Mouse (Mus musculus) stomach, embryonic 16.5 days (tissue): Measurements from ENCODE around the gene Pla2g4d. TPM values are rescaled to one million over a fixed set of nuclear protein-coding genes. Genes with fewer than 3 reads are reported as not detected.

ENCODE experiments used
- ATAC-seq: fragments of 200-750 bp; cut with Nextera tagmentation; 2 replicates; pipeline ENCODE4 v1.8.0; 2017; ENCODE audit warnings: moderate number of reproducible peaks, moderate TSS enrichment; ENCODE audit not compliant: insufficient read depth, low FRiP score
- H3K27ac ChIP-seq: fragments of 300-500 bp; sonication (generic); 2 replicates; pipeline ENCODE4 v1.5.1; 2014; ENCODE audit warnings: low read length
- H3K27me3 ChIP-seq: fragments of 300-500 bp; sonication (generic); 2 replicates; pipeline ENCODE4 v1.6.1; 2014; ENCODE audit warnings: low read length, control low read depth, mixed read lengths; ENCODE audit not compliant: control insufficient read depth, insufficient read depth
- H3K36me3 ChIP-seq: fragments of 300-500 bp; sonication (generic); 2 replicates; pipeline ENCODE4 v1.6.1; 2014; ENCODE audit warnings: low read length; ENCODE audit not compliant: control insufficient read depth, insufficient read depth
- H3K4me1 ChIP-seq: fragments of 300-500 bp; sonication (generic); 2 replicates; pipeline ENCODE4 v1.6.1; 2014; ENCODE audit warnings: low read length, control low read depth, mixed read lengths; ENCODE audit not compliant: control insufficient read depth, insufficient read depth
- H3K4me2 ChIP-seq: fragments of 300-500 bp; sonication (generic); 2 replicates; pipeline ENCODE4 v1.6.1; 2014; ENCODE audit warnings: low read depth, low read length, mixed read lengths
- H3K4me3 ChIP-seq: fragments of 300-500 bp; sonication (generic); replicated peaks from 2 replicates; pipeline ENCODE4 v1.5.1; 2014; ENCODE audit warnings: mild to moderate bottlenecking, low read length
- H3K9ac ChIP-seq: fragments of 300-500 bp; sonication (generic); 2 replicates; pipeline ENCODE4 v1.6.1; 2014; ENCODE audit warnings: low read length
- H3K9me3 ChIP-seq: fragments of 300-500 bp; sonication (generic); replicated peaks from 2 replicates; pipeline ENCODE4 v1.6.1; 2016; ENCODE audit warnings: low read length, control low read depth; ENCODE audit not compliant: control insufficient read depth
- WGBS: fragments of 180-500 bp; shearing (Covaris S2); extraction: QIAGEN DNeasy Blood & Tissue Kit; methylation state at CpG from one replicate; pipeline ENCODE4 v1.1.7; 2014; 5-methylcytosine and 5-hydroxymethylcytosine counted together
- polyA plus RNA-seq: library from polyadenylated mRNA; unstranded; fragments of >200 nt; fragmentation: Nextera tagmentation; extraction: Ambion mirVana; gene quantifications from 2 replicates; pipeline ENCODE4 v1.2.1, GENCODE M21; 2015

The Pla2g4d gene
- polyA plus RNA-seq, 1 experiment from 2014 or later, result 0.13 TPM

DNA sequence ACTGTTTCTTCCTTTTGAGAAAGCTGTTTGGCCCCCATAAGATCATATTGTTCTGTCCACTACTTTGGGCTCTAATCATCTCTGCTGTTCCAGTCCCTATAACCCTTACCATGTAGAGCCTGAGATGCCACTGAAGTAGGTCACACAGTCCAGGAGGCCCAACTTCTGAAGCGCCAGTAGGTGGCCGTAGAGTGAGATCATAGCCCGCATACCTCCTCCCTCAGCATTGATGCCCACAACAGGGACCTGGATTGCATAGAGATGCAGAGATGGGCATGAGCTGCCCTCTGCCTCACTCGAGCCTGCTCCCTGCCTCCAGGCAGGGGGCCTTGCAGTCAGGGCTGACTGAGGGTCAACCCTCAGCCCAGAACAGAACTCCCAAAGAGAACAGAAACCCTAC, 12.0 kb downstream of the Pla2g4d start:
- no peak for ATAC-seq
- WGBS, result 78% methylated on average over 4 of the region's 4 CpGs
- H3K36me3 ChIP-seq, result no peaks in the 10 kb centered on the region
- H3K27me3 ChIP-seq, result no peaks in the 10 kb centered on the region
- H3K9ac ChIP-seq, result no peak overlapping the region
- no peaks in the 10 kb centered on the region for H3K9me3 ChIP-seq
- no peak overlapping the region for H3K4me2 ChIP-seq
- no peak overlapping the region for H3K27ac ChIP-seq
- H3K4me3 ChIP-seq, result no peak overlapping the region
- no peaks in the 10 kb centered on the region for H3K4me1 ChIP-seq

DNA sequence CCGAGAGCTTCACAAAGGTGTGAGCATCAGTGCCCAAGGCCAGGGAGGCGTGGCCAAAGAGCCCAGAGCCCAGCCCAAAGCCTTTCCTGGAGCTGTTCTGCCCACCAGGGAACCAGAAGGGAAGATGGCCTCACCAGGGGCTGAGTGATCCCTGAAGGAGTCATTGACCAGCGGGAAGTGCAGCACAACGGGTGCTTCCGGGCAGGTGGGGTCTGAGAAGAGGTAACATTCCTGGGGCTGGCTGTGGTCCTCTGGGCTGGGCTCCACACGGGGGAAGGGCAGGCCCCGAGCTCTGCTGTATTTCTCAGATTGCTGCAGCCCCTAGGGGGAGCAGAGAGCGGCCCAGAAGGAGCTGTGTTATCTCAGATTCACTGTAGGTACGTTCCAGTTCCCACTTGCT, 20.4 kb downstream of the Pla2g4d start:
- WGBS, result 3% methylated on average over 9 of the region's 9 CpGs
- no peaks in the 10 kb centered on the region for H3K9me3 ChIP-seq
- H3K4me3 ChIP-seq, result no peak overlapping the region
- ATAC-seq, result peak; percentile 17; the same call in 1 of the 2 replicates
- no peaks in the 10 kb centered on the region for H3K4me1 ChIP-seq
- H3K27ac ChIP-seq, result no peak overlapping the region
- no peaks in the 10 kb centered on the region for H3K36me3 ChIP-seq
- H3K27me3 ChIP-seq, result no peaks in the 10 kb centered on the region; the same call in 1 of the 2 replicates
- H3K9ac ChIP-seq, result no peak overlapping the region
- H3K4me2 ChIP-seq, result 0 out of 2 replicates have a peak overlapping the region, but pooled peaks have one; percentile 2

DNA sequence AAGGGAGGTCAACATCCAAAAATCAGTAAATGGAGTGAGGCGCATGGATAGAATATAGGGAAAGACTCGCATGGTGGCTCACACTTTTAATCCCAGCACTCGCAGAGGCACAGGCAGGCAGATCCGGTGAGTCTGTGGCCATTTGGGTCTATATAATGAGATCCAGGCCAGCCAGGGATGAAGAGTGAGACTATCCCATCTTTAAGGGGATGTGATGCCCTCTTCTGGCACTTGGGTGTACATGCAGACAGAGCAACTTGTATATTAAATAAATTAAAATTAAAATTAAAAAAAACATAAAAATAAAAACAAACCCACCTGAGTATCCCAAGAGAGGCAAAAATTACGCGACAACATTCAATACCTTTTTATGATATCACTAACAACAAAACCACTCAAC, 23.5 kb downstream of the Pla2g4d start:
- no peaks in the 10 kb centered on the region; the same call in 1 of the 2 replicates for H3K27me3 ChIP-seq
- no peak overlapping the region for H3K4me3 ChIP-seq
- no peaks in the 10 kb centered on the region for H3K9me3 ChIP-seq
- no peak overlapping the region for H3K4me2 ChIP-seq
- H3K36me3 ChIP-seq, result no peaks in the 10 kb centered on the region
- no peak overlapping the region for H3K9ac ChIP-seq
- H3K27ac ChIP-seq, result no peak overlapping the region
- ATAC-seq, result no peak
- 70% methylated on average over 6 of the region's 6 CpGs for WGBS
- no peaks in the 10 kb centered on the region for H3K4me1 ChIP-seq

DNA sequence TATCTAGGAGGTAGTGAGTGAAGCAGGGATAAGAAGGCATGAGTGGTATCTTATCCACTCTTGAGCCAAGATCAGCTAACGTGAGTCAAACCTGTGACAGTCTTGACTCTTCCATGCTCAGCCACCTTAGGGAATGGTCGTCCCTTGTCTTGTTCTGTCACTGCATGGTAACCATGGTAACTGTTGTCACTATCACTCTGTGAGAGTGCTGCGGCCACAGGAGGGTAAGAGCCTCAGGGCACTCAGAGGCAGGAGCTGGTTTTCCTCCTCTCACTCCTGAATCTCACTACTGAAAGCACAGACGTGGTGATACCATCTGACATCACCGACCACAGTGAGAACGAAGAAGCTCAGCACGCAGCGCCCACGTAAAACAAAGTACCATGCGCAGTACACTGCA, 24.1 kb downstream of the Pla2g4d start:
- Histone ChIP-seq H3K9ac (no peak overlapping the region), H3K4me2 (no peak overlapping the region)
- ATAC-seq, result no peak

DNA sequence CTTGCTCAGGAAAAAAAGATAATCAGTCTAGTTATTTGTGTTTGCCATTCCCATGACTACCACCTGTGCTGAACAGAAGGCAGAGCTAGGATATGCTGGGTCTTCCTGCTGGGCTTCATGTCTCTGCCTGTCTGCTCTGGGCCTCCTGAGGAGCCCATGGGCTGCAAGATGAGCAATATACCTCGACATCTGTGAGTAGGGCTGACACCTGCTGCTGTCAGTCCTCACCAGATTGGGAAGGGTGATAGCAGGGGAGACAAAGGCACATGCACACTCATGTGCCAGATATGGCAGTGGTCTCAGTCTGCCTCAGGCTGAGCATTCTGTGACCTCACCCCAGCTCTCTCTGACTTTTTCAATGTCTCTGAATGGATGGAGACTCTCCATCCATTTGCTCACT, 26.1 kb downstream of the Pla2g4d start:
- H3K36me3 ChIP-seq, result no peaks in the 10 kb centered on the region
- no peak overlapping the region for H3K4me2 ChIP-seq
- no peak overlapping the region for H3K4me3 ChIP-seq
- H3K9ac ChIP-seq, result no peak overlapping the region
- H3K27ac ChIP-seq, result no peak overlapping the region
- no peaks in the 10 kb centered on the region for H3K9me3 ChIP-seq
- no peak for ATAC-seq
- no peaks in the 10 kb centered on the region for H3K27me3 ChIP-seq
- WGBS, result 47% methylated on average over 1 of the region's 1 CpGs
- H3K4me1 ChIP-seq, result no peaks in the 10 kb centered on the region

More for the DNA sequence above, 24.1 kb downstream of the Pla2g4d start:
- Histone ChIP-seq H3K27me3 (no peaks in the 10 kb centered on the region; the same call in 1 of the 2 replicates), H3K9me3 (no peaks in the 10 kb centered on the region), H3K36me3 (no peaks in the 10 kb centered on the region), H3K27ac (no peak overlapping the region), H3K4me1 (no peaks in the 10 kb centered on the region), H3K4me3 (no peak overlapping the region)
- 69% methylated on average over 10 of the region's 10 CpGs for WGBS

DNA sequence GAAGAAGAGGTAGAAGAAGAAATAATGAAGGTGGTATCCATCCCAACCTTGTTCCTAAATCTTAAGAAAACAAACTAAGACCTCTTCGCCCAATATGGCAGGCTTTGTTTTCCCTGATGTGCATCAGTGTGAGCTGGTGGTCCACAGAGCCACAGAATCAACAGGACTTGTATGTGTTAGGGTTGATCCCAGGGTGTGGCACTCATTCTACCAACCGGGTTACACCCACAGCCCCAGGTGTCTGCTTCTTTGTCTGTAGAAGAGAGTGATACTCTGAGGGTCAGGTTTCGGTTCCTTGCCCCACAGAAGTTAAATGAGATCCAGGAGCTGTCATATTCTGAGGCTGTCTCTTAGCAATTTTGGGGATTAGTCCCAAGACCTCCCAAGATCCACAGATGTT, 27.7 kb downstream of the Pla2g4d start:
- no peak overlapping the region for H3K4me2 ChIP-seq
- no peak overlapping the region for H3K4me3 ChIP-seq
- no peaks in the 10 kb centered on the region for H3K4me1 ChIP-seq
- 55% methylated on average over 3 of the region's 3 CpGs for WGBS
- H3K27me3 ChIP-seq, result no peaks in the 10 kb centered on the region
- no peaks in the 10 kb centered on the region for H3K9me3 ChIP-seq
- H3K9ac ChIP-seq, result no peak overlapping the region
- no peaks in the 10 kb centered on the region for H3K36me3 ChIP-seq
- H3K27ac ChIP-seq, result no peak overlapping the region
- ATAC-seq, result no peak

DNA sequence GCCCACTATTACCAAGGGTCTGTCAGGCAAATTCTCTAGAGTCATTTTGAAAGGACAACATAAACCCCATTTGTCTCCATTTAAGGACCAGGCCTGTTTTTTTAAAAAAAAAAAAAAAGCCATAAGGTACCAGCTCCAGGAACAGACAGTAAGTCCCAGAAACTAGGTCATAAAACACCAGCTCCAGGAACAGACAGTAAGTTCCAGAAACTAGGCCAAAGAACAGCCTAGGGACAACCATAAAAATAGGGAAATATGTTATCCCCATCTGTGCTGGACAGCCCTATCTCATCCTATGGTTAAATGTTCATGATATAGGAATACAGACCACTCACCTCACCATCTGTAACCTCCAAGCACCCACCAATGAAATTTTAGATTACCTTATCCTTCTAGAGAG, 32.7 kb downstream of the Pla2g4d start:
- no peaks in the 10 kb centered on the region for H3K36me3 ChIP-seq
- no peak overlapping the region for H3K4me3 ChIP-seq
- H3K27ac ChIP-seq, result no peak overlapping the region
- H3K4me2 ChIP-seq, result no peak overlapping the region
- H3K9ac ChIP-seq, result no peak overlapping the region
- ATAC-seq, result no peak
- H3K9me3 ChIP-seq, result no peaks in the 10 kb centered on the region
- no peaks in the 10 kb centered on the region for H3K27me3 ChIP-seq
- H3K4me1 ChIP-seq, result no peaks in the 10 kb centered on the region

DNA sequence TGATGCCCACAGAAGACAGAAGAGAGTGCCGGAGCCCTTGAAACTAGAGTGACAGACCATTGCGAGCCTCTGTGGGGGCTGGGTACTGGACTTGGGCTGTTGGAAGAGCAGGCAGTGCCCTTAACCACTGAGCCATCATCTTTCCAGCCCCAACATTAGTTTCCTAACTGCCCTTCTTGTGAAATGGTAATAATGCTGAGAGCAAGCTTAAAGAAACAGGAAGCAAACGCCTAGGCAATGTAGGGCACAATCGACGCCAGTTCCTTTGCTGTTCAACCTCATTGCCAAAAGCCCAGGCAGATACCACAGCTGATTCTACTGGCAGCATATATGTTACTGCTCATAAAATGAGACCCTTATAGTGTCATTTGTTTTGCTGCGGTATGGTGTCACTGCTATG, 36.4 kb downstream of the Pla2g4d start:
- 86% methylated on average over 6 of the region's 6 CpGs for whole genome bisulfite sequencing
- H3K27me3 ChIP-seq, result no peaks in the 10 kb centered on the region
- H3K4me1 ChIP-seq, result no peaks in the 10 kb centered on the region
- no peaks in the 10 kb centered on the region for H3K36me3 ChIP-seq
- no peak overlapping the region for H3K27ac ChIP-seq
- H3K4me2 ChIP-seq, result no peak overlapping the region
- no peak overlapping the region for H3K4me3 ChIP-seq
- ATAC-seq, result no peak
- no peaks in the 10 kb centered on the region for H3K9me3 ChIP-seq
- no peak overlapping the region for H3K9ac ChIP-seq

DNA sequence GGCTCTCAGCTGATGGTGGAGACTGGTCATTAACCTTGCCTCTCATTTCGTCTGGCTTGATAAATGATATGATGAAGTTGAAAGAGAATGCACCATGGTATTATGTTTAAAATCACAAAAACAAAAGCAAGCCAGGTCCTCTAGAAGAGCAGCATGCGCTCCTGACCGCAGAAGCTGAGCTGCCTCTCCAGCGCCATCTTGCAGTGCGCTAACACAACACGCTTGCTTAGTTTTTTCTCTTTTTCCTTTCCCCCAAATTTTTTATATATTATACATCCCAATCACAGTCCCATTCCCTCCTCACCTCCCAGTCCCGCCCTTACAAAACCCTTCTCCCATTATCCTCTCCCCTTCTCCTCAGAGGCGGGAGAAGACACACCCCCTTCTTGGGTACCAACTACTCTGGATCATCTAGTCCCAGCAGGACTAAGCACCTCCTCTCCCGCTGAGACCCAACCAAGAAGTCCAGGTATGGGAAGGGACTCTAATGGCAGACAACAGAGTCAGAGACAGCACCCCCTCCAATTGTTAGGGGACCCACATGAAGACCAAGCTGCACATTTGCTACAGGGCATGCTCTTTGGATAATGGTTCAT, 43.5 kb downstream of the Pla2g4d start:
- Histone ChIP-seq H3K4me3 (peak overlapping the region; percentile 43), H3K27me3 (no peaks in the 10 kb centered on the region; the same call in 1 of the 2 replicates), H3K9me3 (no peaks in the 10 kb centered on the region), H3K27ac (no peak overlapping the region), H3K4me2 (peak overlapping the region; percentile 83), H3K36me3 (no peaks in the 10 kb centered on the region), H3K9ac (peak overlapping the region; percentile 43), H3K4me1 (0 out of 2 replicates have a peak, but pooled peaks cover 4% of the 10 kb centered on the region)
- peak; percentile 31; the same call in 1 of the 2 replicates for ATAC-seq
- 20% methylated on average over 9 of the region's 9 CpGs for WGBS
